Mouse (Mus musculus): ENCODE results near the gene Fads3. TPM values are rescaled to one million over a fixed set of nuclear protein-coding genes. Genes with fewer than 3 reads are reported as not detected.

The Fads3 gene
- polyA plus RNA-seq, 2 experiments, result 10.6 to 40.8 TPM

GRCm38 (mm10) chr19:10100631-10101071 lies 59.3 kb downstream of the Fads3 start:
- Histone ChIP-seq H3K4me2 (replicated peaks; ENCODE audit: low read depth, low read length, severe bottlenecking) (peak overlapping the region; percentile 72), H3K27ac (replicated peaks; ENCODE audit: low read depth, low read length) (peak overlapping the region; percentile 84), H3K27me3 (ENCODE audit: control insufficient read depth, insufficient read depth, low read length) (no peaks in the 10 kb centered on the region), H3K9me3 (ENCODE audit: control insufficient read depth, low read length) (no peaks in the 10 kb centered on the region), H3K9ac (ENCODE audit: low read depth, low read length, severe bottlenecking) (peak overlapping the region; percentile 73), H3K4me1 (ENCODE audit: control insufficient read depth, insufficient read depth, low read length) (peaks cover 18% of the 10 kb centered on the region), H3K4me3 (replicated peaks; ENCODE audit: low read length) (peak overlapping the region; percentile 72), H3K36me3 (ENCODE audit: control insufficient read depth, insufficient read depth, low read length) (peaks cover 12% of the 10 kb centered on the region)
- DNase-seq (ENCODE audit: low spot score) (peak; percentile 78), ATAC-seq (ENCODE audit: low FRiP score, low read depth) (peak; percentile 36)
- WGBS, result under 1% methylated on average over 20 of the region's 21 CpGs
- no peak for TF ChIP-seq POLR2A (IDR thresholded peaks at IDR 0.05; ENCODE audit: borderline replicate concordance, extremely low read depth, insufficient read depth, insufficient read length)

DNA sequence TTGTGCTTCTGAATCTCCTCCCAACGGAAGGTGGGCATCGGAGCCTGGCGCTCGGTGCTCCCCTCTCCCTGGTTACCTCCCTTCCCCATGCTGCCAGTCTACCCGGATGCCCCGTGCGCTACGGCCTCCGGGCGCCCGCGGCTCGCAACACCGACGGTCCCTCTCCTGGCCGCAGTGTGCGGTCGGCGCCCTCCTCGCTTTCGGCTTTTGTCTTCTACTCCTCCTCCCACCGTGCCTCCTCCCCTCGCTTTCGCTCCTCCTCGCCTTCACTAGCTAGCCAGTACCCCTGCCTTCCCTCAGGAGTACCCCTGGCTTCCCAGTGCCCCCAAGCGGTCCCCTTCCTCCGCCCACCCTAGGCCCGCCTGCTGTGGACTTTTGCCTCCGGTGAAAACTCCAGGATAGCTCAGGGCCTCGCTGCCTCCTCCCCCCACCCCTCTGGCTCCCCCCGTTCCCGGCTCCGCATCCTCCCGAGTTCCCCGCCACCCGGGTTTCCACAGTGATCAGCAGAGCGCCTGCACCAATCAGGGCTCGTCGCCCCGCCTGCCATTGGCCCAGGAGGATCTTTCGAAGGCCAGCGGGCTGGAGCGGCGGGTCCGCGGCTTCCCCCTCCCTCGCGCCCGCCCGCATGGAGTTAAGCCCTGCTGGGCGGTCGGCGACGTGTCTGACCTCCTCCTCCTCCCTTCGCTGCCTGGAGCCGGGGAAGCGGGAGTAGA lies 60.1 kb downstream of the Fads3 start, which contains the start of gene Fads2:
Fads2 (minus strand) TSS at position 406 of the 713 bp plus-strand sequence.
- Histone ChIP-seq H3K9ac (ENCODE audit: low read depth, low read length, severe bottlenecking) (peak within 1 kb of the TSS; percentile 73), H3K4me3 (replicated peaks; ENCODE audit: low read length) (peak within 1 kb of the TSS; percentile 72), H3K4me2 (replicated peaks; ENCODE audit: low read depth, low read length, severe bottlenecking) (peak within 1 kb of the TSS; percentile 72), H3K9me3 (ENCODE audit: control insufficient read depth, low read length) (no peaks in the 10 kb centered on the region), H3K27ac (replicated peaks; ENCODE audit: low read depth, low read length) (peak within 1 kb of the TSS; percentile 84), H3K4me1 (ENCODE audit: control insufficient read depth, insufficient read depth, low read length) (peaks cover 18% of the 10 kb centered on the region), H3K36me3 (ENCODE audit: control insufficient read depth, insufficient read depth, low read length) (peaks cover 3% of the 10 kb centered on the region), H3K27me3 (ENCODE audit: control insufficient read depth, insufficient read depth, low read length) (no peaks in the 10 kb centered on the region)
- ATAC-seq (ENCODE audit: low FRiP score, low read depth), result peak; percentile 94
- peak; percentile 93 for DNase-seq (ENCODE audit: low spot score)
- TF ChIP-seq POLR2A (IDR thresholded peaks at IDR 0.05; ENCODE audit: borderline replicate concordance, extremely low read depth, insufficient read depth, insufficient read length), result peak; percentile 74; the same call in 1 of the 2 replicates
- under 1% methylated on average over 35 of the region's 57 CpGs for WGBS

- no peak for DNase-seq (ENCODE audit: low spot score)
- Histone ChIP-seq H3K27ac (replicated peaks; ENCODE audit: low read depth, low read length) (peak overlapping the region; percentile 84), H3K9ac (ENCODE audit: low read depth, low read length, severe bottlenecking) (peak overlapping the region; percentile 73), H3K9me3 (ENCODE audit: control insufficient read depth, low read length) (no peaks in the 10 kb centered on the region), H3K27me3 (ENCODE audit: control insufficient read depth, insufficient read depth, low read length) (no peaks in the 10 kb centered on the region), H3K36me3 (ENCODE audit: control insufficient read depth, insufficient read depth, low read length) (no peaks in the 10 kb centered on the region; the same call in 1 of the 2 replicates), H3K4me3 (replicated peaks; ENCODE audit: low read length) (peak overlapping the region; percentile 72), H3K4me2 (replicated peaks; ENCODE audit: low read depth, low read length, severe bottlenecking) (peak overlapping the region; percentile 72), H3K4me1 (ENCODE audit: control insufficient read depth, insufficient read depth, low read length) (peaks cover 18% of the 10 kb centered on the region)
- 3% methylated on average over 21 of the region's 25 CpGs for WGBS
- ATAC-seq (ENCODE audit: low FRiP score, low read depth), result peak; percentile 49; the same call in 1 of the 2 replicates
- no peak; the same call in 1 of the 2 replicates for TF ChIP-seq POLR2A (IDR thresholded peaks at IDR 0.05; ENCODE audit: borderline replicate concordance, extremely low read depth, insufficient read depth, insufficient read length)
These were observed 60.8 kb downstream of the Fads3 start for GRCm38 (mm10) chr19:10102054-10102700.

GRCm38 (mm10) chr19:10104234-10104633 lies 62.9 kb downstream of the Fads3 start:
- no peaks in the 10 kb centered on the region for H3K9me3 ChIP-seq (ENCODE audit: control insufficient read depth, low read length)
- no peak overlapping the region for H3K9ac ChIP-seq (ENCODE audit: low read depth, low read length, severe bottlenecking)
- H3K27me3 ChIP-seq (ENCODE audit: control insufficient read depth, insufficient read depth, low read length), result no peaks in the 10 kb centered on the region
- no peak overlapping the region for H3K27ac ChIP-seq (replicated peaks; ENCODE audit: low read depth, low read length)
- H3K4me3 ChIP-seq (replicated peaks; ENCODE audit: low read length), result no peak overlapping the region
- 85% methylated on average over 6 of the region's 6 CpGs for WGBS
- no peak for DNase-seq (ENCODE audit: low spot score)
- no peak for ATAC-seq (ENCODE audit: low FRiP score, low read depth)
- peaks cover 13% of the 10 kb centered on the region for H3K4me1 ChIP-seq (ENCODE audit: control insufficient read depth, insufficient read depth, low read length)
- no peak for TF ChIP-seq POLR2A (IDR thresholded peaks at IDR 0.05; ENCODE audit: borderline replicate concordance, extremely low read depth, insufficient read depth, insufficient read length)
- H3K36me3 ChIP-seq (ENCODE audit: control insufficient read depth, insufficient read depth, low read length), result no peaks in the 10 kb centered on the region
- H3K4me2 ChIP-seq (replicated peaks; ENCODE audit: low read depth, low read length, severe bottlenecking), result no peak overlapping the region

DNA sequence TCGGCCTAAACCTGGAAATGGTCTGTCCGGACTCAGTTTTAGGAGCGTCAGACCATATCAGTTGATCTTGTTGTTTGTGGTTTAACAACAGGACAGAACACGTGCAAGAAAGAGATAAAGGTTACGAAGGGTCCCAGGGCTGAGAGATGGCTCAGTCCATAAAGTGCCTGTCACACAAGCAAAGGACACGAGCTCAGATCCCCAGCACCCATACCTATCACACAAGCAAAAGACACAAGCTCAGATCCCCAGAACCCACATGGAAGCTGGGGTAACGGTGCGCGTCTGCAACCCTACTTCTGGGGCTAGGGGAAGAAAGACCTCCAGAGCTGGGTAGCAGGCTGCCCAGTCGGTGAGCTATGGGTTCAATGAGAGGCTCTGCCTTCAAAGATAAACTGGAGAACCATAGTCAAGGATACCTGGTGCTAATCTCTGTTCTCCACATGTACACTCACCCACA lies 63.7 kb downstream of the Fads3 start:
- Histone ChIP-seq H3K27me3 (ENCODE audit: control insufficient read depth, insufficient read depth, low read length) (no peaks in the 10 kb centered on the region), H3K9ac (ENCODE audit: low read depth, low read length, severe bottlenecking) (no peak overlapping the region), H3K4me1 (ENCODE audit: control insufficient read depth, insufficient read depth, low read length) (peaks cover 8% of the 10 kb centered on the region), H3K4me3 (replicated peaks; ENCODE audit: low read length) (no peak overlapping the region), H3K9me3 (ENCODE audit: control insufficient read depth, low read length) (no peaks in the 10 kb centered on the region), H3K27ac (replicated peaks; ENCODE audit: low read depth, low read length) (no peak overlapping the region), H3K36me3 (ENCODE audit: control insufficient read depth, insufficient read depth, low read length) (no peaks in the 10 kb centered on the region), H3K4me2 (replicated peaks; ENCODE audit: low read depth, low read length, severe bottlenecking) (no peak overlapping the region)
- no peak for DNase-seq (ENCODE audit: low spot score)
- no peak for ATAC-seq (ENCODE audit: low FRiP score, low read depth)
- WGBS, result 74% methylated on average over 10 of the region's 10 CpGs
- no peak for TF ChIP-seq POLR2A (IDR thresholded peaks at IDR 0.05; ENCODE audit: borderline replicate concordance, extremely low read depth, insufficient read depth, insufficient read length)
